ENCODE assay signal across 12 mouse cellular contexts in the genomic region with DNA sequence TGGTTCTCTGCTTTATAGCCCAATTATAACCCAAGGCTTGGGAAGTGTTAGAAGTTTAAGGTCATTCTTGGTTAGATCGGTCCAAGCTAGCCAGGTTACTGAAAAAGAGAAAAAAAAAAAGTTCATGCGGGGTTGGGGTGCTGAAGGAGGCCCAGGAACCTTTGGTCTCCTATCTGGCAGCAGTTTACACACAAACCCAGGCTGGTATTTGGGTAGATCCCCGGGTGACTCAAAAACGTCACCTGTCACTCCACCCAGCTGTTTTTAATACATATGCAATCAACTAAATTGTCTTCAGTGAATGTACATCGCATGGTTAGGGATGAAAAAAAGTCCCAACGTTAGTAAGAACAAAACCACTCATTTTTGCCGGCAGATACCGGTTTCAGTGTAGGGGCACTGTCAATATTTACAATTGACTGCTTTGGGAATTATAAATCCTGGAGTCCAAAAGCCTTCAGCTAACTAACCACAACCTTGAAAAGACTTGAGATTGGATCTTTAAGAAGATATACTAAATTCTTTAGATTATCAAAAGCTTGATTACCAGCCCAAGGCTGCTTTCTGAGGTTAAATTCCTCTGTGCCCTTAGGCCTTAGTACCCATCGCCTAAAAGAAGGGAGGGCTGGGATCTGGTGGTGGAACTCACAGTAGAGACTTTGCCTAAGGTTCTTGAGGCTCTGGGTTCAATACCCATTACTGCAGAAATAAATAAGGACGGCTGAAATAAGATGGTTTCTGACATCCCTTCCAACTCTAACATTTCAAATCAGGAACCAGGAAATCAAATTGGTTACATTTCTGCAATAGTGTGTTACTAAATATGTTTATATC. TPM values are rescaled to one million over a fixed set of nuclear protein-coding genes. Genes with fewer than 3 reads are reported as not detected.
DNase-seq lines count a peak whose midpoint lies in the region; ATAC-seq and TF ChIP-seq lines count a peak whose summit lies in the region.
"Had no signal": no experiment of that assay in that cellular context is flagged by ENCODE, and none has a peak within 500 bp of the region (broad histone marks: within the 10 kb centered on the region; RNA-seq: fewer than 3 reads in every experiment).

No protein-coding gene starts in this region.

- no peak for TF ChIP-seq EP300 in heart, adult 2 months (IDR thresholded peaks at IDR 0.05; ENCODE audit: insufficient read depth, low read depth, low read length)

- H3K4me2 ChIP-seq in intestine, embryonic 15.5 days (replicated peaks) = no peak overlapping the region; the same call in 1 of the 2 replicates

- TF ChIP-seq CTCF in heart, adult 2 months (IDR thresholded peaks at IDR 0.05) = no peak
- no peak for TF ChIP-seq CTCF in liver, adult 2 months (IDR thresholded peaks at IDR 0.05; ENCODE audit: low read depth, low read length)

- no peak for TF ChIP-seq POLR2A in heart, adult 2 months (IDR thresholded peaks at IDR 0.05; ENCODE audit: insufficient read depth, low read depth, low read length)
- no peak for TF ChIP-seq POLR2A in liver, adult 2 months (IDR thresholded peaks at IDR 0.05; ENCODE audit: extremely low read depth, insufficient read depth, low read length)

- H3K9me3 ChIP-seq in intestine, embryonic 15.5 days = no peaks in the 10 kb centered on the region
- H3K9me3 ChIP-seq: embryonic facial prominence, embryonic 13.5 days; limb, embryonic 15.5 days; neural tube, embryonic 12.5 days had no signal

- DNase-seq in heart, adult 2 months = no peak
- DNase-seq in heart, postnatal 14 days = no peak
- peak; percentile 88 for DNase-seq in liver, adult 2 months (ENCODE audit: extremely low read depth, low read depth, low spot score)
- DNase-seq in liver = no peak
- DNase-seq in CD4-positive helper T cell, adult 2 months (ENCODE audit: low read depth, low spot score) = peak; percentile 45
- DNase-seq in urinary bladder, postnatal 25 days (ENCODE audit: low spot score) = no peak
- no peak for DNase-seq in gastrocnemius, adult 8-10 months (ENCODE audit: low spot score in 2 of 2)

- WGBS in heart, adult 2 months = 55% methylated on average over 10 of the region's 10 CpGs
- 16% methylated on average over 10 of the region's 10 CpGs for WGBS in liver, adult 2 months
- 33% methylated on average over 10 of the region's 10 CpGs for WGBS in intestine, embryonic 15.5 days

- peaks cover 4% of the 10 kb centered on the region for H3K79me2 ChIP-seq in heart, adult 2 months (replicated peaks; ENCODE audit: control insufficient read depth, insufficient read depth, low read length)
- H3K79me2 ChIP-seq in liver, adult 2 months (ENCODE audit: control insufficient read depth, insufficient read depth, low read length) = peaks cover 21% of the 10 kb centered on the region

- H3K4me3 ChIP-seq in heart, adult 2 months = no peak overlapping the region
- H3K4me3 ChIP-seq in liver, adult 2 months (ENCODE audit: insufficient read depth, low read depth, low read length) = no peak overlapping the region
- no peak overlapping the region for H3K4me3 ChIP-seq in intestine, embryonic 15.5 days (replicated peaks)

- peaks cover 11% of the 10 kb centered on the region for H3K4me1 ChIP-seq in heart, adult 2 months (ENCODE audit: control insufficient read depth, insufficient read depth, low read length)
- H3K4me1 ChIP-seq in liver, adult 2 months (ENCODE audit: control insufficient read depth, insufficient read depth, low read length) = peaks cover 17% of the 10 kb centered on the region
- H3K4me1 ChIP-seq in intestine, embryonic 15.5 days (replicated peaks) = peaks cover 16% of the 10 kb centered on the region; the same call in 1 of the 2 replicates

- H3K27ac ChIP-seq in heart, adult 2 months = peak overlapping the region; percentile 99
- H3K27ac ChIP-seq in liver, adult 2 months (replicated peaks; ENCODE audit: insufficient read depth, low read depth, low read length) = peak overlapping the region; percentile 73
- peak overlapping the region; percentile 92; the same call in 1 of the 2 replicates for H3K27ac ChIP-seq in intestine, embryonic 15.5 days
- H3K27ac ChIP-seq: neural tube, embryonic 12.5 days had no signal

- intact Hi-C loops in heart, adult 2 months (cut with DNase I) = loop anchor here (2.0 to 10.0 kb wide), 2 partner anchors 100 to 238 kb away; partner anchors contain the start of gene Cltc
- intact Hi-C loops in heart, postnatal 14 days (cut with DNase I) = loop anchor here (10.0 kb wide), 1 partner anchor 100 kb away; no protein-coding TSS in a partner anchor

- ATAC-seq in intestine, embryonic 15.5 days = no peak
- ATAC-seq: forebrain, embryonic 16.5 days had no signal

- H3K36me3 ChIP-seq in heart, adult 2 months (ENCODE audit: control insufficient read depth, insufficient read depth, low read length) = peaks cover 4% of the 10 kb centered on the region; the same call in 1 of the 2 replicates
- no peaks in the 10 kb centered on the region for H3K36me3 ChIP-seq in liver, adult 2 months (ENCODE audit: control insufficient read depth, insufficient read depth, low read length)
- no peaks in the 10 kb centered on the region for H3K36me3 ChIP-seq in intestine, embryonic 15.5 days
- H3K36me3 ChIP-seq: embryonic facial prominence, embryonic 13.5 days; limb, embryonic 15.5 days; neural tube, embryonic 12.5 days had no signal

- H3K9ac ChIP-seq in heart, adult 2 months (ENCODE audit: low read depth, low read length) = no peak overlapping the region
- H3K9ac ChIP-seq in liver, adult 2 months (ENCODE audit: low read depth, low read length) = no peak overlapping the region
- no peak overlapping the region for H3K9ac ChIP-seq in intestine, embryonic 15.5 days
- H3K9ac ChIP-seq: limb, embryonic 15.5 days; neural tube, embryonic 12.5 days had no signal

- H3K27me3 ChIP-seq in heart, adult 2 months (ENCODE audit: control insufficient read depth, insufficient read depth, low read length) = no peaks in the 10 kb centered on the region
- H3K27me3 ChIP-seq in liver, adult 2 months (ENCODE audit: control insufficient read depth, insufficient read depth, low read length) = no peaks in the 10 kb centered on the region
- H3K27me3 ChIP-seq in intestine, embryonic 15.5 days (replicated peaks) = no peaks in the 10 kb centered on the region
- H3K27me3 ChIP-seq: embryonic facial prominence, embryonic 13.5 days; limb, embryonic 15.5 days; neural tube, embryonic 12.5 days had no signal

RNA-seq across cellular contexts. Expression of gene Ypel2, which starts 1.5 kb away (rescaled TPM):
- 10 to 100 TPM; 11.6 to 26.3 TPM for total RNA-seq in heart, adult 2 months (2021)
- polyA plus RNA-seq in heart, adult 2 months (2012; rRNA removed) = 7.9 and 12.2 TPM in 2 replicates
- 10 to 100 TPM; 24.7 to 24.8 TPM for total RNA-seq in heart, postnatal 14 days (2021)
- 6.2 and 9.7 TPM in 2 replicates for total RNA-seq in liver, adult 2 months (2014; rRNA removed)
- 5.1 and 6.6 TPM in 2 replicates for polyA plus RNA-seq in liver, adult 2 months (2012; rRNA removed)
- polyA plus RNA-seq in intestine, embryonic 15.5 days (2015; fragmentation: Nextera tagmentation; extraction: Ambion mirVana) = 7.5 TPM in 2 replicates
- total RNA-seq in gastrocnemius, adult 8-10 months (2022) = 1 to 10 TPM; 4.5 to 6.8 (median 4.9) TPM

Comparison
In these comparisons a context has a peak if more than half of its experiments do, and no peak if none do; other contexts are left out.
1. DNase-seq: peak in liver, adult 2 months (single experiment) and CD4-positive helper T cell, adult 2 months (single experiment); none in heart, adult 2 months (0 of 2), heart, postnatal 14 days (0 of 2), liver (single experiment), urinary bladder, postnatal 25 days (single experiment) and gastrocnemius, adult 8-10 months (0 of 2).
2. Peak in every context shown above with its lines, with median percentiles within 50 percentile points of each other: H3K27ac ChIP-seq.